Mouse (Mus musculus) liver, postnatal 0 days (tissue): ENCODE results near the gene Upk1a.

Source experiments
- CTCF ChIP-seq: sonication (generic); IDR thresholded peaks from 2 replicates; pipeline ENCODE4 v1.5.1; 2016; ENCODE audit warnings: antibody characterized with exemption, low read depth
- EP300 ChIP-seq: IDR thresholded peaks from 2 replicates; pipeline ENCODE4 v1.6.1; 2016; ENCODE audit warnings: antibody characterized with exemption, low read depth, mild to moderate bottlenecking

GRCm38 (mm10) chr7:30566033-30566432 is 46.6 kb downstream of the Upk1a start:
- no peak for TF ChIP-seq CTCF
- no peak for TF ChIP-seq EP300
